Mouse (Mus musculus) heart, embryonic 16.5 days (tissue): ENCODE measurements at regions not wholly inside any gene's neighbourhood (a gene's known extent, or its start where the extent isn't known, plus 50 kb on each side); places are given as distances from the start of the nearest gene placed in this dataset.

ENCODE experiments used
- ATAC-seq: fragments of 200-750 bp; cut with Nextera tagmentation; replicated peaks from 2 replicates; pipeline ENCODE4 v1.8.0; 2017; ENCODE audit warnings: moderate number of reproducible peaks; ENCODE audit not compliant: insufficient read depth, low FRiP score; ENCODE audit errors: extremely low read depth
- H3K27ac ChIP-seq: fragments of 300-500 bp; sonication (generic); 2 replicates; pipeline ENCODE4 v1.5.1; 2014; ENCODE audit warnings: mild to moderate bottlenecking, low read length, control low read depth, moderate library complexity
- H3K27me3 ChIP-seq: fragments of 300-500 bp; sonication (generic); 2 replicates; pipeline ENCODE4 v1.6.1; 2014; ENCODE audit warnings: low read length, mixed read lengths; ENCODE audit not compliant: control insufficient read depth, insufficient read depth
- H3K36me3 ChIP-seq: fragments of 300-500 bp; sonication (generic); 2 replicates; pipeline ENCODE4 v1.6.1; 2014; ENCODE audit not compliant: control insufficient read depth, insufficient read depth
- H3K4me1 ChIP-seq: fragments of 300-500 bp; sonication (generic); 2 replicates; pipeline ENCODE4 v1.6.1; 2014; ENCODE audit warnings: low read length, mixed read lengths; ENCODE audit not compliant: control insufficient read depth, insufficient read depth
- H3K4me2 ChIP-seq: fragments of 300-500 bp; sonication (generic); 2 replicates; pipeline ENCODE4 v1.6.1; 2014; ENCODE audit warnings: low read depth, mild to moderate bottlenecking, control low read depth, low read length
- H3K4me3 ChIP-seq: fragments of 300-500 bp; sonication (generic); 2 replicates; pipeline ENCODE4 v1.5.1; 2014; ENCODE audit warnings: mild to moderate bottlenecking, control low read depth, low read length
- H3K9ac ChIP-seq: fragments of 300-500 bp; sonication (generic); 2 replicates; pipeline ENCODE4 v1.6.1; 2014; ENCODE audit warnings: low read length, control low read depth
- H3K9me3 ChIP-seq: fragments of 300-500 bp; sonication (generic); replicated peaks from 2 replicates; pipeline ENCODE4 v1.6.1; 2016; ENCODE audit warnings: low read length; ENCODE audit not compliant: control insufficient read depth
- WGBS: fragments of 180-500 bp; shearing (Covaris S2); extraction: QIAGEN DNeasy Blood & Tissue Kit; methylation state at CpG from one replicate; pipeline ENCODE4 v1.1.7; 2014; 5-methylcytosine and 5-hydroxymethylcytosine counted together

GRCm38 (mm10) chr4:34485574-34485973 is 65.2 kb upstream of the Akirin2 start:
- no peaks in the 10 kb centered on the region for H3K36me3 ChIP-seq
- H3K9me3 ChIP-seq: no peaks in the 10 kb centered on the region
- no peak overlapping the region for H3K4me3 ChIP-seq
- 74% methylated on average over 17 of the region's 17 CpGs for WGBS
- no peak overlapping the region for H3K9ac ChIP-seq
- no peaks in the 10 kb centered on the region for H3K4me1 ChIP-seq
- H3K27ac ChIP-seq: no peak overlapping the region
- no peak for ATAC-seq
- H3K4me2 ChIP-seq: no peak overlapping the region
- no peaks in the 10 kb centered on the region for H3K27me3 ChIP-seq

DNA sequence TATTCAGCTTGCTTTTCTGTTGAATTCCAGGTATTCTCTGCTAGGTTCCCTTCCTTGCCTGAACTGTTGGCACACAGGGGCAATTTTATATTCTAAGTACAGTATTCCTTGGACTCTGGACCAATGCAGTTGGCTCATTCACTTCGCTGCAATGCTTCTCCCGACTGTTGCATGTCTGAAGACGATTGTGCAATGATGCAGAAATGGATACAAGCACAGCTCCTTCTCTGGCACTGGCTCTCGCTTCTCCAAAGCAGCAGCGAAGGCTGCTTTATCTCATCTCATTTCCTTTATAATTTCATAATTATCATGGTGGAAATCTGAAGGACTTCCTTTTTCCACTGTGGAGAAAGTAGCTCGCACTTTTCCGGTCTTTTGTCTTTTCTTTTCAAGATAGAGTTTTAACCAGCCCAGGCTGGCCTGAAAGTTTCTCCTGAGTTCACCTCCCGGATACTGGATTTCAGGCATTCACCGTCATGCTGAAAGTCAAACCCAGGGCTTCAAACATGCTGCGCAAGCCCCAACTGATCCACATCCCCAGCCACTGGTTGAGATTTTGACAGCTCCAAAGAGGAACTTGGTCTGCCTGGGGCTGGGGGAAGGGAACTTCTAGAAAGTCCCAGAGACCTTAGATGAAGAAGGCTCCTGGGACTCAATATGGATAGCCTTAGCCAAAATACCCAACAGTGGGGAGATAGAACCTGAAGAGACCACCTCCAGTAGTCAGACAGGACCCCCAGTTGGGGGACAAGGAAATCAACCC is 55.6 kb upstream of the Akirin2 start:
- Histone ChIP-seq H3K36me3 (no peaks in the 10 kb centered on the region), H3K4me2 (no peak overlapping the region), H3K9me3 (no peaks in the 10 kb centered on the region), H3K4me3 (no peak overlapping the region), H3K9ac (no peak overlapping the region), H3K27me3 (no peaks in the 10 kb centered on the region), H3K27ac (no peak overlapping the region), H3K4me1 (no peaks in the 10 kb centered on the region)
- ATAC-seq: no peak
- WGBS: 73% methylated on average over 10 of the region's 10 CpGs

GRCm38 (mm10) chr4:34498325-34498724 is 52.4 kb upstream of the Akirin2 start:
- Histone ChIP-seq H3K27ac (no peak overlapping the region), H3K4me1 (no peaks in the 10 kb centered on the region), H3K4me3 (no peak overlapping the region), H3K9me3 (no peaks in the 10 kb centered on the region), H3K4me2 (no peak overlapping the region), H3K27me3 (no peaks in the 10 kb centered on the region), H3K36me3 (no peaks in the 10 kb centered on the region), H3K9ac (no peak overlapping the region)
- no peak for ATAC-seq
- WGBS: 86% methylated on average over 9 of the region's 9 CpGs

- no peaks in the 10 kb centered on the region for H3K4me1 ChIP-seq
- WGBS: 87% methylated on average over 7 of the region's 7 CpGs
- ATAC-seq: no peak
- no peaks in the 10 kb centered on the region for H3K9me3 ChIP-seq
- H3K4me2 ChIP-seq: no peak overlapping the region
- H3K27me3 ChIP-seq: no peaks in the 10 kb centered on the region
- no peak overlapping the region for H3K4me3 ChIP-seq
- H3K9ac ChIP-seq: no peak overlapping the region
- H3K36me3 ChIP-seq: no peaks in the 10 kb centered on the region
- H3K27ac ChIP-seq: no peak overlapping the region
These were observed 52.0 kb upstream of the Akirin2 start for GRCm38 (mm10) chr4:34498781-34499180.

GRCm38 (mm10) chr4:34499731-34500130 is 51.0 kb upstream of the Akirin2 start:
- Histone ChIP-seq H3K4me2 (no peak overlapping the region), H3K9ac (no peak overlapping the region), H3K27ac (no peak overlapping the region), H3K36me3 (no peaks in the 10 kb centered on the region), H3K4me3 (no peak overlapping the region), H3K9me3 (no peaks in the 10 kb centered on the region), H3K27me3 (no peaks in the 10 kb centered on the region), H3K4me1 (no peaks in the 10 kb centered on the region)
- WGBS: 94% methylated on average over 3 of the region's 3 CpGs
- no peak for ATAC-seq
